Mouse (Mus musculus) brain, embryonic 14.5 days (tissue): ENCODE measurements at regions not wholly inside any gene's neighbourhood (a gene's known extent, or its start where the extent isn't known, plus 50 kb on each side); places are given as distances from the start of the nearest gene placed in this dataset.

Source experiments
- DNase-seq: peaks from one replicate; pipeline ENCODE4 v3.0.0-alpha.2; 2011; ENCODE audit warnings: low read depth
- CTCF ChIP-seq: fragments of 200-500 bp; IDR thresholded peaks from 2 replicates; pipeline ENCODE4 v1.5.1; 2012; ENCODE audit warnings: inconsistent platforms, mild to moderate bottlenecking, moderate library complexity, borderline replicate concordance; ENCODE audit not compliant: insufficient read depth, insufficient read length; ENCODE audit errors: extremely low read depth
- POLR2A ChIP-seq: fragments of 200-500 bp; IDR thresholded peaks from 2 replicates; pipeline ENCODE4 v1.6.1; 2012; ENCODE audit warnings: mild to moderate bottlenecking, inconsistent platforms, borderline replicate concordance; ENCODE audit not compliant: poor library complexity, insufficient read depth, insufficient read length, severe bottlenecking; ENCODE audit errors: extremely low read depth

GRCm38 (mm10) chr12:32531216-32531615 is 152.7 kb downstream of the Ccdc71l start:
- DNase-seq, result no peak
- TF ChIP-seq CTCF, result no peak
- no peak for TF ChIP-seq POLR2A

GRCm38 (mm10) chr12:32533641-32534040 is 155.1 kb downstream of the Ccdc71l start:
- no peak for DNase-seq
- TF ChIP-seq CTCF, result no peak

- TF ChIP-seq CTCF, result no peak
- TF ChIP-seq POLR2A, result no peak
- DNase-seq, result no peak
These were observed 167.0 kb downstream of the Ccdc71l start for GRCm38 (mm10) chr12:32545466-32545865.

- TF ChIP-seq POLR2A, result no peak
- no peak for TF ChIP-seq CTCF
- no peak for DNase-seq
These were observed 167.9 kb downstream of the Ccdc71l start for GRCm38 (mm10) chr12:32546356-32546755.

GRCm38 (mm10) chr12:32553793-32554192 is 175.3 kb downstream of the Ccdc71l start:
- TF ChIP-seq CTCF (no peak), POLR2A (no peak)
- peak; percentile 68 for DNase-seq

GRCm38 (mm10) chr12:32567777-32568176 is 189.3 kb downstream of the Ccdc71l start:
- no peak for TF ChIP-seq CTCF
- TF ChIP-seq POLR2A, result no peak
- DNase-seq, result peak; percentile 28

- TF ChIP-seq CTCF (no peak), POLR2A (no peak)
- DNase-seq, result peak; percentile 29
These were observed 202.8 kb downstream of the Ccdc71l start for GRCm38 (mm10) chr12:32581304-32581703.

GRCm38 (mm10) chr12:32602131-32602815 is 217.1 kb upstream of the Nampt start:
- TF ChIP-seq CTCF, result no peak
- no peak for TF ChIP-seq POLR2A
- DNase-seq, result peak; percentile 51

- DNase-seq, result no peak
- TF ChIP-seq CTCF (no peak), POLR2A (no peak)
These were observed 214.0 kb upstream of the Nampt start for GRCm38 (mm10) chr12:32605353-32605752.

- DNase-seq, result no peak
- TF ChIP-seq CTCF (no peak), POLR2A (no peak)
These were observed 204.3 kb upstream of the Nampt start for GRCm38 (mm10) chr12:32615000-32615399.

GRCm38 (mm10) chr12:32616086-32616485 is 203.3 kb upstream of the Nampt start:
- no peak for DNase-seq

GRCm38 (mm10) chr12:32617031-32617430 is 202.3 kb upstream of the Nampt start:
- TF ChIP-seq POLR2A, result no peak
- no peak for TF ChIP-seq CTCF
- no peak for DNase-seq

More at GRCm38 (mm10) chr12:32616086-32616485, 203.3 kb upstream of the Nampt start:
- TF ChIP-seq CTCF (no peak), POLR2A (no peak)
